Comparison of ENCODE assay signal across 8 mouse cellular contexts in genomic region chr7:29213675-29214082, GRCm38 (mm10). TPM values are rescaled to one million over a fixed set of nuclear protein-coding genes. Genes with fewer than 3 reads are reported as not detected.
DNase-seq lines count a peak whose midpoint lies in the region; ATAC-seq and TF ChIP-seq lines count a peak whose summit lies in the region.

Gene Catsperg1 (minus strand): TSS chr7:29214035.

- H3K36me3 ChIP-seq in forebrain, embryonic 13.5 days (ENCODE audit: poor library complexity, severe bottlenecking), result no peaks in the 10 kb centered on the region
- no peaks in the 10 kb centered on the region for H3K36me3 ChIP-seq in limb, embryonic 14.5 days (ENCODE audit: control insufficient read depth, insufficient read depth, low read length)

- peak; percentile 17 for DNase-seq in ovary, postnatal 36 days (ENCODE audit: low spot score)
- DNase-seq in ovary, postnatal 10 days (ENCODE audit: low spot score), result no peak
- peak; percentile 63 for DNase-seq in limb, embryonic 14.5 days (ENCODE audit: low spot score)
- no peak for DNase-seq in left cerebral cortex, postnatal 36 days (ENCODE audit: low spot score in 2 of 2)
- no peak for DNase-seq in adrenal gland, adult 8-10 months

- 1% methylated on average over 20 of the region's 20 CpGs for WGBS in forebrain, embryonic 13.5 days
- WGBS in limb, embryonic 14.5 days, result under 1% methylated on average over 20 of the region's 20 CpGs
- WGBS in olfactory bulb, adult 2 months, result 4% methylated on average over 20 of the region's 20 CpGs

- H3K4me2 ChIP-seq in forebrain, embryonic 13.5 days, result peak within 1 kb of the TSS; percentile 53
- peak within 1 kb of the TSS; percentile 40 for H3K4me2 ChIP-seq in limb, embryonic 14.5 days (replicated peaks; ENCODE audit: low read depth, low read length, severe bottlenecking)

- H3K4me1 ChIP-seq in forebrain, embryonic 13.5 days, result no peaks in the 10 kb centered on the region
- H3K4me1 ChIP-seq in limb, embryonic 14.5 days (ENCODE audit: control insufficient read depth, insufficient read depth, low read length), result no peaks in the 10 kb centered on the region
- H3K4me1 ChIP-seq in olfactory bulb, adult 2 months (ENCODE audit: control insufficient read depth, insufficient read depth, low read length), result peaks cover 21% of the 10 kb centered on the region

- no peak within 1 kb of the TSS for H3K27ac ChIP-seq in forebrain, embryonic 13.5 days
- H3K27ac ChIP-seq in limb, embryonic 14.5 days (replicated peaks; ENCODE audit: low read depth, low read length), result no peak within 1 kb of the TSS
- H3K27ac ChIP-seq in olfactory bulb, adult 2 months (ENCODE audit: insufficient read depth, low read depth, low read length), result no peak within 1 kb of the TSS

- H3K9ac ChIP-seq in forebrain, embryonic 13.5 days, result 0 out of 2 replicates have a peak within 1 kb of the TSS, but pooled peaks have one; percentile 12
- no peak within 1 kb of the TSS for H3K9ac ChIP-seq in limb, embryonic 14.5 days (ENCODE audit: low read depth, low read length, severe bottlenecking)

- no peak for TF ChIP-seq POLR2A in limb, embryonic 14.5 days (IDR thresholded peaks at IDR 0.05; ENCODE audit: borderline replicate concordance, extremely low read depth, insufficient read depth, insufficient read length)
- TF ChIP-seq POLR2A in olfactory bulb, adult 2 months (IDR thresholded peaks at IDR 0.05; ENCODE audit: insufficient read depth, low read depth, low read length), result no peak

- intact Hi-C loops in left cerebral cortex, postnatal 36 days (cut with DNase I), result no loop called here

- TF ChIP-seq CTCF in olfactory bulb, adult 2 months (IDR thresholded peaks at IDR 0.05; ENCODE audit: insufficient read depth, low read depth, low read length), result no peak

- H3K27me3 ChIP-seq in forebrain, embryonic 13.5 days, result peaks cover 15% of the 10 kb centered on the region
- H3K27me3 ChIP-seq in limb, embryonic 14.5 days (ENCODE audit: control insufficient read depth, insufficient read depth, low read length), result no peaks in the 10 kb centered on the region

- H3K4me3 ChIP-seq in forebrain, embryonic 13.5 days, result peak within 1 kb of the TSS; percentile 27
- peak within 1 kb of the TSS; percentile 13; the same call in 1 of the 2 replicates for H3K4me3 ChIP-seq in limb, embryonic 14.5 days (replicated peaks; ENCODE audit: low read length)
- peak within 1 kb of the TSS; percentile 28 for H3K4me3 ChIP-seq in olfactory bulb, adult 2 months (ENCODE audit: insufficient read depth, low read depth, low read length)

- H3K9me3 ChIP-seq in forebrain, embryonic 13.5 days (replicated peaks), result no peaks in the 10 kb centered on the region
- H3K9me3 ChIP-seq in limb, embryonic 14.5 days (ENCODE audit: control insufficient read depth, low read length), result no peaks in the 10 kb centered on the region

- peak; percentile 79 for ATAC-seq in forebrain, embryonic 13.5 days
- ATAC-seq in limb, embryonic 14.5 days (ENCODE audit: low FRiP score, low read depth), result peak; percentile 68
- no peak for ATAC-seq in megakaryocyte, adult 5-6 weeks (ENCODE audit: poor library complexity, severe bottlenecking)

RNA-seq across cellular contexts. Expression of gene Catsperg1, which starts in this region (rescaled TPM):
- polyA plus RNA-seq in forebrain, embryonic 13.5 days (2015; fragmentation: Nextera tagmentation; extraction: Ambion mirVana), result 1.1 and 1.2 TPM in 2 replicates
- 3.1 and 3.4 TPM in 2 replicates for polyA plus RNA-seq in limb, embryonic 14.5 days (2012; rRNA removed)
- 0.84 and 0.87 TPM in 2 replicates for polyA plus RNA-seq in limb, embryonic 14.5 days (2014; fragmentation: Nextera tagmentation; extraction: Ambion mirVana)
- not detected in 2 replicates for polyA plus RNA-seq in olfactory bulb, adult 2 months (2012; ENCODE audit: insufficient read depth, insufficient read length, low replicate concordance, missing spikeins)
- total RNA-seq in megakaryocyte, adult 5-6 weeks (2015), result 1.4 and 3.8 TPM in 2 replicates
- 1.2 and 7.5 TPM in 2 replicates for total RNA-seq in megakaryocyte, adult 5-6 weeks (2017)
- under 1 TPM; 0.52 to 0.75 TPM for total RNA-seq in left cerebral cortex, postnatal 36 days (2021)
- 1 to 10 TPM in 1 of 4 experiments, under 1 TPM in 3; 0.73 to 1.6 (median 0.82) TPM for total RNA-seq in adrenal gland, adult 8-10 months (2022)

Comparison
In these comparisons a context has a peak if more than half of its experiments do, and no peak if none do; other contexts are left out.
1. DNase-seq: peak in ovary, postnatal 36 days (single experiment) and limb, embryonic 14.5 days (single experiment); none in ovary, postnatal 10 days (single experiment), left cerebral cortex, postnatal 36 days (0 of 2) and adrenal gland, adult 8-10 months (single experiment).
2. Peak in every context shown above with its lines, with median percentiles within 50 percentile points of each other: H3K4me3 ChIP-seq.